Mouse (Mus musculus) ES-E14 (cell line): ENCODE results near the gene Upk3b. TPM values are rescaled to one million over a fixed set of nuclear protein-coding genes. Genes with fewer than 3 reads are reported as not detected.

Experiments
- DNase-seq: peaks from one replicate; pipeline ENCODE4 v3.0.0-alpha.2; 2013; ENCODE audit warnings: low read depth, low spot score
- H3K27ac ChIP-seq: 2 replicates; pipeline ENCODE4 v1.5.1; 2012; ENCODE audit warnings: low read depth, mild to moderate bottlenecking, low read length, moderate library complexity, mixed read lengths; ENCODE audit not compliant: poor library complexity, insufficient read depth, severe bottlenecking
- H3K36me3 ChIP-seq: 2 replicates; pipeline ENCODE4 v1.6.1; 2012; ENCODE audit warnings: mild to moderate bottlenecking, low read length, moderate library complexity, mixed read lengths; ENCODE audit not compliant: control insufficient read depth, poor library complexity, insufficient read depth, severe bottlenecking
- H3K4me1 ChIP-seq, 2 experiments: fragments of 150-350 bp in 1 of 2; sonication (generic) in 1 of 2; 2 replicates each; pipeline ENCODE4 v1.6.1; 2012; ENCODE audit warnings: low read length in 2 of 2, mild to moderate bottlenecking in 1 of 2, mixed read lengths in 1 of 2; ENCODE audit not compliant: control insufficient read depth in 2 of 2, insufficient read depth in 2 of 2, poor library complexity in 1 of 2
- H3K4me3 ChIP-seq, 2 experiments: fragments of 150-350 bp in 1 of 2; sonication (generic) in 1 of 2; 2 replicates each; pipeline ENCODE4 v1.5.1; 2012; ENCODE audit warnings: low read length in 2 of 2, low read depth in 1 of 2, mild to moderate bottlenecking in 1 of 2, mixed read lengths in 1 of 2; ENCODE audit not compliant: insufficient read depth in 1 of 2, poor library complexity in 1 of 2, severe bottlenecking in 1 of 2
- H3K9ac ChIP-seq: 2 replicates; pipeline ENCODE4 v1.6.1; 2012; ENCODE audit warnings: low read depth, mild to moderate bottlenecking, low read length, mixed read lengths; ENCODE audit not compliant: poor library complexity, insufficient read depth, severe bottlenecking
- H3K9me3 ChIP-seq: fragments of 150-350 bp; sonication (generic); 2 replicates; pipeline ENCODE4 v1.6.1; 2012; ENCODE audit warnings: low read depth, mild to moderate bottlenecking, low read length; ENCODE audit not compliant: control insufficient read depth, insufficient read depth
- CHD2 ChIP-seq: IDR thresholded peaks from 2 replicates; pipeline ENCODE4 v1.6.1; 2014; ENCODE audit warnings: mild to moderate bottlenecking, low read depth, low read length, inconsistent platforms
- HCFC1 ChIP-seq: IDR thresholded peaks from 2 replicates; pipeline ENCODE4 v1.6.1; 2012; ENCODE audit warnings: low read length, inconsistent platforms, borderline replicate concordance; ENCODE audit not compliant: insufficient read depth
- MAFK ChIP-seq: IDR thresholded peaks from 2 replicates; pipeline ENCODE4 v1.6.1; 2014; ENCODE audit warnings: mild to moderate bottlenecking, low read depth, low read length, inconsistent platforms; ENCODE audit not compliant: insufficient read depth
- ZC3H11A ChIP-seq: IDR thresholded peaks from 2 replicates; pipeline ENCODE4 v1.6.1; 2012; ENCODE audit warnings: low read depth, mild to moderate bottlenecking, inconsistent platforms, low read length, borderline replicate concordance
- ZNF384 ChIP-seq: IDR thresholded peaks from 2 replicates; pipeline ENCODE4 v1.6.1; 2012; ENCODE audit warnings: low read depth, low read length, inconsistent platforms
- in situ Hi-C, 2 experiments: fragments of 600-800 bp; cut with MboI; formaldehyde crosslinking; loops; one replicate each; pipeline ENCODE4 v1.15.1; 2025; ENCODE audit warnings: low sequenced_read_pairs in 2 of 2, inconsistent platforms in 1 of 2; ENCODE audit not compliant: unreplicated experiment in 2 of 2
- total RNA-seq: library from RNA; depleted of rRNA; stranded (reverse); fragments of 300-350 nt; gene quantifications from 2 replicates; pipeline ENCODE4 v1.2.3, GENCODE M21; 2012

Gene Upk3b
- total RNA-seq, 1 experiment, result 1.6 TPM

DNA sequence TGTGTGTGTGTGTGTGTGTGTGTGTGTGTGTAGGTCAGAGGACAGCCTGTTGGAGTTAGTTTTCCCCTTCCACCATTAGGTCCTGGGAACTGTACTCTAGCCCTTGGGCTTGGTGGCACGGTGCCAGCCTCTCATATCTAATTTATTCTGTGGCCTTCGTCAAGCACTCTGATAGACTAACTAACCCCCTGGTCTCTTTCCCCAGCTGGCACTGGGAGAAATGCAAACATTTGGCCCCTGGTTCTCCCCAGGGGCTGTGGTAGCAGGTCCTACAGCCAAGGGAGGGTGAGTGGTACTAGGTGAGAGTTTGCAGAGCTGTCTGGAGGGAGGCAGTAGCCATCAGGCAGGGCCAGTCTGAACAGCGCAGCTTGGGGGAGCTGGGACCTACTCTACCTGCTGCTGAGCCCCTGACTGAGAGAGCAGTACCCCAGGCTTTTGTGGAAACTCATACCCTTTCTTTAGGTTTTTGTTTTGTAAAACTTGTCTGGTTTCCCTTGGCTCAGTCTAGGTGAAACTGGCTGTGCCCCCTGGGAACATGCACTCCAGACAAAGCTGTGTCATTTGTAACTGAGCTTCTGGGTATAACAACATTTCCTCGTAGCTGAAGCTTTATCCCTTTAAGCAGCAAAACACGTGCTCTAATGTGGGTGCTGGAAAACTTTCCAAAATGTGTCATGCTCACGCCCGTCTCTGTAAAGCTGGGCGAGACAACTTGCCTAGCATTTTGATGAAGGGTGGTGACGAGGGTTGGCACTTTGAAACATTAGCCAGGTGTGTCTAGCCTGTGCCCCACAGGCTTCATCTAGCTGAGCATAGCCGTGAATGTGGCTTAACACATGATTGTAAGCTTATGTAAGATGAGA is 22.1 kb upstream of the Upk3b start:
- peaks cover 11% of the 10 kb centered on the region for H3K36me3 ChIP-seq
- no peaks in the 10 kb centered on the region for H3K9me3 ChIP-seq
- no peak overlapping the region; the same call in 1 of the 2 replicates for H3K27ac ChIP-seq
- in situ Hi-C loops, result no loop called here
- H3K9ac ChIP-seq, result peak overlapping the region; percentile 24; the same call in 1 of the 2 replicates
- H3K4me3 ChIP-seq, result no peak overlapping the region
- TF ChIP-seq ZNF384 (no peak), CHD2 (no peak), MAFK (no peak), HCFC1 (no peak), ZC3H11A (no peak)
- H3K4me1 ChIP-seq, result peaks cover 4 to 34% of the 10 kb centered on the region in 2 experiments; a peak in 2 of 4 replicates
- no peak for DNase-seq

DNA sequence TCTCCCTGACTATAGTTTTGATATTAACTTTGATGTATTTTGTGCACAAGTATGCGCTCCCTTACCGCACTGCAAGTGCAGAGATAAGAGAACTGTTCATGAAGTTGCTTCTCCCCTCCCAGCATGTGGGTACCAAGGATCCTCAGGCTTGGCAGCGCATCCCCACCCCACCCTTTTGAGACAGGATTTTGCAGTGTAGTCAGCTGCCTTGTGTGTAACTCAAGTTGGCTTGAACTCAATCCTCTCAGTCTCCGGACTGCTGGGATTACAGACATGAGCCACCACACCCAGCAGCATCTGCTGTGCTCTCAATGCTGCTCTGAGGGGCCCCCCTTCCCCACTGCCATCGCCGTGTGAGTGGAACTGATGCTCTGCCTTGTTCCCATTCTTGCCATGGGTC is 21.0 kb upstream of the Upk3b start:
- DNase-seq, result no peak
- Histone ChIP-seq H3K9ac (no peak overlapping the region), H3K36me3 (peaks cover 3% of the 10 kb centered on the region), H3K4me1 (peaks cover 4 to 37% of the 10 kb centered on the region in 2 experiments; a peak in 2 of 4 replicates), H3K4me3 (no peak overlapping the region), H3K9me3 (no peaks in the 10 kb centered on the region), H3K27ac (no peak overlapping the region)
- no peak for TF ChIP-seq MAFK
- no peak for TF ChIP-seq HCFC1
- no peak for TF ChIP-seq ZC3H11A
- TF ChIP-seq ZNF384, result no peak
- no peak for TF ChIP-seq CHD2
- in situ Hi-C loops, result no loop called here

DNA sequence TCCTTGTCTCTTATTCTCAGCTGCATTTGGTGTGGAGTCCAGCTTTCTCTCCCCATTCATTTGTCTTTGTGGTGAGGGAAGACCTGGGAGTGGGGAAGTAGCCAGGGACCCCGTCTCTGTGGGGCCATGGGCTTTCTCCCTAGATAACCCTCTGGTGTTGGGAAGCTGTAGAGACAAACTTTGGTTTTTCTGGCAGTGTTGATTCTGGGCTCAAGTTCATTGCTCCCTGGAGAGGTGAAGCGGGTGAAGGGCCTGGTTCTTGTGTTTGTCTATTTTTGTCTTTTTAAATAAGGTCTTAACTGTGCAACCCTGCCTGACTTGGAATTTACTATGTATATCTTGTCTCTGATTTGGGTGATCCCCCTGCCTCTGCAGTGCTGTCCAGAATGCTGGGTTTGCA is 19.6 kb upstream of the Upk3b start:
- H3K9ac ChIP-seq, result no peak overlapping the region
- no peaks in the 10 kb centered on the region; the same call in 1 of the 2 replicates for H3K36me3 ChIP-seq
- H3K4me3 ChIP-seq, result no peak overlapping the region
- H3K4me1 ChIP-seq, result peaks cover 4 to 39% of the 10 kb centered on the region in 2 experiments; a peak in 2 of 4 replicates
- H3K9me3 ChIP-seq, result no peaks in the 10 kb centered on the region
- DNase-seq, result no peak
- H3K27ac ChIP-seq, result no peak overlapping the region; the same call in 1 of the 2 replicates
- in situ Hi-C loops, result no loop called here
- TF ChIP-seq ZC3H11A, result no peak
- TF ChIP-seq MAFK, result no peak

DNA sequence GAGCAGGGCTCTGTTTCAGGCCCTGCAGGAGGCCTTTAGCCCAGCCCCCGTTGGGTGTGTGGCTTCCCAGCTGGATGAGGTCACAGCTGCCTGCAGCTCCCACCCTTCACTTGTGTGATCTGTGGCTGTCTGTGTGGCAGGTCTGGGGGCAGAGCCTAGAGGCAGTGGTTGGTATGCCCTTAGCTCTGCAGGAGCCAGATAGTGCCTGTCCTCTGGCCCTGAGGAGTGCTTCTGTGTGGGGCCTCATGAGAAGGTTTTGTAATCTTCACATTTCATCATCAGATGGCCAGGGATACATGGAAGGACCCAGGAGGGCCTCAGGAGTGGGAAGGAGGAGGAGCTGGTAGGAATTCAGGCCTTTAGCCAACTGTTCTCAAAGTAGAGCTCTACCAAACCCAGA is 18.4 kb upstream of the Upk3b start:
- in situ Hi-C loops, result no loop called here
- TF ChIP-seq ZC3H11A (no peak), CHD2 (no peak), ZNF384 (no peak), MAFK (no peak), HCFC1 (no peak)
- no peak overlapping the region for H3K9ac ChIP-seq
- no peak for DNase-seq
- no peak overlapping the region for H3K27ac ChIP-seq
- H3K9me3 ChIP-seq, result no peaks in the 10 kb centered on the region
- H3K4me1 ChIP-seq, result peaks cover 4 to 36% of the 10 kb centered on the region in 2 experiments; a peak in 2 of 4 replicates
- H3K4me3 ChIP-seq, result no peak overlapping the region
- no peaks in the 10 kb centered on the region; the same call in 1 of the 2 replicates for H3K36me3 ChIP-seq

DNA sequence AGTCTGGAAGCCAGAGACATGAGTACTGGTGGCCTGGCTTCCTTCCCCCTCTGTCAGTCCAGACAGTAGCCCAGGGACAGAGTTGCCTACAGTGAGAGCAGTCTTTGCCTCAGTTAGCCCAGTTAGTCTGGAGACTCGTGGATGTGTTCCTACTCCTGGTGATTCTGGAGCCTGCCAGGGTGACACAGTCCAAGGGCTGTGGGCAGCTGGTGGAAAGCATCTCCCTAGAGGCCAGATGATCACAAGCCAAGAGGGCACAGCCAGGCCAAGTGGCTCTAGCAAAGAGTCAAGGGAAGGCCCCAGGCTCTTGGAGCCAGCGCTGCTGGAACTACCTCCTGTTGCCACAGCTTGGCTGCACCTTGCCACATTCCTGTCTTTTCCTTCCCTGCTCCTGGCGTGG is 12.6 kb upstream of the Upk3b start:
- Histone ChIP-seq H3K9me3 (no peaks in the 10 kb centered on the region), H3K9ac (no peak overlapping the region), H3K4me3 (no peak overlapping the region), H3K27ac (no peak overlapping the region), H3K4me1 (peaks cover 0 to 8% of the 10 kb centered on the region in 2 experiments; a peak in 2 of 4 replicates), H3K36me3 (peaks cover 34% of the 10 kb centered on the region)
- TF ChIP-seq MAFK, result no peak
- TF ChIP-seq CHD2, result no peak
- no peak for TF ChIP-seq ZC3H11A
- TF ChIP-seq ZNF384, result no peak
- TF ChIP-seq HCFC1, result no peak
- in situ Hi-C loops, result no loop called here
- no peak for DNase-seq
